Mouse (Mus musculus) heart, postnatal 4 days (tissue): ENCODE data around the gene Ptprm. TPM values are rescaled to one million over a fixed set of nuclear protein-coding genes. Genes with fewer than 3 reads are reported as not detected.

Experiments
- DNase-seq: peaks from one replicate; pipeline ENCODE4 v3.0.0; 2021
- microRNA-seq, 2 experiments: library from miRNA; unstranded; fragments of <30 nt; microRNA quantifications; one replicate each; pipeline ENCODE4 v1.2.0; 2021 to 2022
- total RNA-seq, 2 experiments: library from RNA; stranded (reverse); gene quantifications; 2 replicates each; pipeline ENCODE4 v1.2.3; 2021

Gene Ptprm
- total RNA-seq, 2 experiments from 2014 or later: 103 to 110 TPM

GRCm38 (mm10) chr17:66637951-66638722 is 716.1 kb downstream of the Ptprm start:
- DNase-seq: peak; percentile 39

- DNase-seq: no peak
Measured at GRCm38 (mm10) chr17:66619996-66620656, 734.1 kb downstream of the Ptprm start.

- no peak for DNase-seq
Measured at GRCm38 (mm10) chr17:66619255-66619826, 734.9 kb downstream of the Ptprm start.

Small RNA genes lying within 50 kb of the gene (microRNA-seq; reads per million reads assigned to microRNA genes)
- 1.0 to 1.4 reads per million in 2 experiments for gene Mir5709
